Mouse (Mus musculus): ENCODE results near the gene Dcaf5. TPM values are rescaled to one million over a fixed set of nuclear protein-coding genes. Genes with fewer than 3 reads are reported as not detected.
A peak's percentile ranks its signal among the peaks of the same experiment; 100 is the strongest.

The Dcaf5 gene
- total RNA-seq, 2 experiments from 2014 or later = 70.9 to 74.1 TPM

DNA sequence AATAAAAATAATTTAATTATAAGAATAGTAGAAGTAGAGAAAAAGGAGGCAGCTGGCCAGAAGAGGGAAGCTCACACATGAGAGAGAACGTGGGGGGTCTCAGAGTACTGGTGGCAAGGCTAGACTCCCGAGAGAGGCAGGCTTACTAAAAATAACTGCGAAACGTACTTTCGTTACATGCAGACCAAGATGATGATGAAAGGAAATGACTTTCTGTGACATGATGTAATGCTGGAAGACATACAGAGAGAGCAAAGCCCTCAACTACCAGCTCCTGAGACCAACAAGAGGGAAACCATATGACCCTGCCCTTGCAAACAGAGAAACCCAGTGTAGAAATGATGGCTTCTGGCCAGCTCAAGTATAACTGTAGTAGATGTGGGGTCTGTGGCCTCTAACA, 76.1 kb downstream of the Dcaf5 start:
- no peak for DNase-seq (ENCODE audit: low spot score in 2 of 2)

- no peak for DNase-seq (ENCODE audit: low spot score in 2 of 2)
Observed at GRCm38 (mm10) chr12:80344777-80345231, 91.6 kb downstream of the Dcaf5 start.

DNA sequence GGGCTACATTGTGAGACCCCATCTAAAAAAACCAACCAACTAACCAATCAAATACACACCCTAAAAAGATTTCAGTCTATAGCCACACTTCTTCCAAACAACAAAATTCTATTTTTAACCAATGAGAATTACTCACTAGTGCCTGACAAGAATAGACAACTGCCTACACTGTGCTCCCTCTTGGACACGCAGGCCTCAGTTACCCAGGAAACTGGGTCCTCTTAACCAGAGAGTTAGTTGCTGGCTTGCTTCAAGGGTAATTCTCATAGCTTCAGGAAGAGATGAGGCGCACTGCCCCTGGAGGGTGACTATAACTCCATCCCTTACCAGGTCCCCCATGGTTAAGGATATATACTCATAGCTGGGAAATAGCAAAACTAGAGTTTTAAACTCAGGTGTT, 95.5 kb downstream of the Dcaf5 start:
- peak; percentile 21 to 30 for DNase-seq (ENCODE audit: low spot score in 2 of 2)

- DNase-seq (ENCODE audit: low spot score in 2 of 2) = no peak
Observed at GRCm38 (mm10) chr12:80334162-80334561, 102.2 kb downstream of the Dcaf5 start.

GRCm38 (mm10) chr12:80331634-80332033, 104.8 kb downstream of the Dcaf5 start:
- DNase-seq (ENCODE audit: low spot score in 2 of 2) = no peak

GRCm38 (mm10) chr12:80330819-80331218, 105.6 kb downstream of the Dcaf5 start:
- no peak for DNase-seq (ENCODE audit: low spot score in 2 of 2)

DNA sequence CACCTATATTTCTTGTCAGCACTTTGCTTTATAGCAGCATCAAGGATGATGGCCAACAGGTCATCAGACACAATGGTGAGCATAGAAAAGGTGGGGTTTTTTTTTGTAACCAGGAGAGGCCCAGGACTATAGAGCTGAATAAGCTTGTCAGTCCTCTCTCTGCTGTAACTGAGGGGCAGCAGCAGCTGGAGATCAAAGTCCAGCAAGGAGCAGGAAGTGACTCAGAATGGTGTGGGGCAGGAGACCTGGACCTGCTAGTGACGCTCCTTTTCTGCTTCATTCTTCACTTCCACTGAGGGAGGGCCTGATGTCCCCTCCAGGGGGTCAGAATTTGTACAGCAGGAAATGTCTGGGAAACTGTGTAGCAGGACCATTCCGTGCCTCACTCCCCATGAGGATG, 106.8 kb downstream of the Dcaf5 start:
- no peak for DNase-seq (ENCODE audit: low spot score in 2 of 2)

DNA sequence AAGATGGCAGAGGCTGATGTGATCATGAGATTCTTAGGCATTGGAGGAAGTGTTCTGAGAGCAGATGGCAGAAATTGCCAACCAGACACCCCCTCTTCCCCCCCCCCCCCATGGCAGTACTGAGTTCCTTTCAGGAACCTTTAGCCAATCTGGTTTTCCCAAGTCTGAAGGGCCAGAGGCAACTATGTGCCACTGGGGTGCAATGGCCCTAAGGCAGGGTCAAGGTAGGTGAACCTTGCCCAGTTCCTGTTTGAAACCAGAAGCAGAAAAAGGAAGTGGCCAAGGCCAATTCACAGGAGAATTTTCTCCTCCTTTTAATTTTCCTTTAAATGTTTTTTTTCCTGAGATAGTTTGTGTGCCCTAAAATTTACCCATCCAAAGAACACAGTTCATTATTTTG, 110.4 kb downstream of the Dcaf5 start:
- no peak for DNase-seq (ENCODE audit: low spot score in 2 of 2)

DNA sequence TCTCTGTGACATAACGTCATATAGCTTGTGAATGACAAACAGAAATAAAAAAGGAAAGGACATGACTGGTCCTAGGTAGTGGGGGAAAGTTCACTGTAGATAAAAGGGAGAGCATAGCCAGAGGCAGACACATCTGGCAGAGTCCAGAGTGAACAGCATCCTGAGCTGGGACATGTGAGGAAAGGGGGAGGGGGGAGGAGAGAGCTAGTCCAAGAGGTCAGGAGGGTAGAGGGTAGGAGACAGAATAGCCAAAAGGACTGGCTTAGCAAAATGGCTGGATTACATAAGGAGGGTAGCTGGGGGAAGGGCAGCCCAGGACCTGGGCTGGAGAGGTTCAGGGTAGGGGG, 111.6 kb downstream of the Dcaf5 start:
- no peak for DNase-seq (ENCODE audit: low spot score in 2 of 2)

DNA sequence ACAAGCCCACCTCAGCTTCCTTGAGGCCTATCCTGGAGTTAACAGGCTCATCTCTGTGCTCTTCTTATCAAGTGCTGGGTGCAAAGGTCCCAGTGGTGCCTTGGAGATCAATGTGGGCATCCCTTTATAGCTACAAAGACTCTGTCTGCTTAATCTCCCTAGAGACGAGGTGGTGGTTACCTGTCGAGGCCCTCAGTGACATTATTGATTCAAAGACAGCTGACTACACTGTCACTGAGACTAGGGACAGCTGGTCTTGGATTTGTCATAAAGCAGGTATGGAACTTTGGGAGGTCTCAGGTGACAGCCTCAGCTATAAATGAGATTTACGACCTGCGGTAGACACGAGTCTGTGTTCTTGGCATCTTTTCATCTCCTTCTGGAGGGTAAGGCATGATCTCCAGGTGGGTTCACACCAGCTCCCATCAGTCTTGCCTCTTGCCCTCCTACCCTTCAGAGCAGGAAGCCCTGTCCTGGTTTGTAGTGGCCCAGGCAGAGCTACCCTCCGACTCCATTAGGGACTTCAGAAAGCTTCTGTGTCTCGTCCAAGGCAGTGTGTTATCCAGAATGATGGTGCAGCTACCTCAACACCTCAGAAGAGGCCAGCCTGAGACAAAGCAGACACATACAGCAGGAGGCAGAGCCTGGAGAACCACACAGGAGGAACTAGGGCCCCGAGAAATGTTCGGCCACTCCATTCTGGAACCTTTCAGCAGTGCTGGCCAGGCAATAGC, 112.2 kb downstream of the Dcaf5 start:
- no peak for DNase-seq (ENCODE audit: low spot score in 2 of 2)

- no peak for DNase-seq (ENCODE audit: low spot score in 2 of 2)
Observed at GRCm38 (mm10) chr12:80323371-80324050, 112.9 kb downstream of the Dcaf5 start.

DNA sequence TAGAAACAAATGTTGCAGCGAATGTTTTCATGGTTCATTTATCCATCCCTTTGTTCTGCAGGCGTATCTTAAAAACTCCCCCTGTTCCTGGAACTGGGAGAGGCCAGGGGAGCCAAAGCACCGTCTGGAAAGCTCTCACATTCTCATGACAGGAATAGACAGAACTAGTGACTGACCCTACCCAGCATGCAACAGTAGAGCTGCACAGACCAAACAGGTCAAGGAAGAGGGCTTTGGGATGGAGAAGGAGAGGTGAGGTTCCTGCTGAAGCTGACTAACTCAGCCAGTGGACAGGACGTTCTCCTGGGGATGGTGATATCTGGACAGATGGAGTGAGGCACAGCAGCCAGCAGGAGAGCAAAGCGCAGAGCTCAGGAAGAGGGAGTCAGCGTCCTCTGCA, 113.9 kb downstream of the Dcaf5 start:
- no peak for DNase-seq (ENCODE audit: low spot score in 2 of 2)

- no peak for DNase-seq (ENCODE audit: low spot score in 2 of 2)
Observed at GRCm38 (mm10) chr12:80319062-80319461, 117.3 kb downstream of the Dcaf5 start.

- DNase-seq (ENCODE audit: low spot score in 2 of 2) = no peak
Observed at GRCm38 (mm10) chr12:80315321-80315720, 121.1 kb downstream of the Dcaf5 start.

DNA sequence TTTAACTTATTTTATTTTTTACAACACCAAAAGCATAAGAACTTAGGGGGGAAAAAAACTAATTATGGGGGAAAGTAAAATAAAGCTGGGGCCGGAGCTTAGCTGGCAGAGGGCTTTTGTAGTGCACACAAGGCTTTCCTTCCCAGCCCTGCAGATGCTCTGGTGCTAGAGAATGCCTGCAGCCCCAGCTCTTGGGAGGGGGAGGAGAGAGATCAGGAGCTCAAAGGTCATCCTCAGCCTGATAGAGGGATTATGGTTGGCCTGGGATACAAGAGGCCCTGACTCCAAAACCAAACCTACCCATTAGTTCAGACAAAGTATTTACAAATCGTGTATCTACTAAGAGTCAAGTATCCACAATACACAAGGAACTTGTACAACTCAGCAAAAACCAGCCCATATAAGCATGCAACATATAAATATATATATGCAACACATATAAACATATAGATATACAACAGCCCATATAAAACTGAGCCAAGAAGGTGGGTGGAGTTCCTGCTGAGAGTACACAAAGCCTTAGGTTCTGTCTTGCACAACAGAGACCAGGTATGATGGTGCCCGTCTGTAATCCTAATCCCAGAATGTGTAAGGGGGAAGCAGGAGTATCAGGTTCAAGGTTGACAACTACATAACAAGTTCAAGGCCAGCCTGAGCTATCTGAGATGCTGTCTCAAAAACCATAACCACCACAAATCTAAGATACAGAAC, 124.3 kb downstream of the Dcaf5 start:
- no peak for DNase-seq (ENCODE audit: low spot score in 2 of 2)

GRCm38 (mm10) chr12:80307556-80307955, 128.8 kb downstream of the Dcaf5 start:
- DNase-seq (ENCODE audit: low spot score in 2 of 2) = no peak

- no peak for DNase-seq (ENCODE audit: low spot score in 2 of 2)
Observed at GRCm38 (mm10) chr12:80304518-80304917, 131.9 kb downstream of the Dcaf5 start.

GRCm38 (mm10) chr12:80300833-80301456, 135.5 kb downstream of the Dcaf5 start:
- DNase-seq (ENCODE audit: low spot score in 2 of 2) = peak in 1 of 2 experiments; percentile 8

DNA sequence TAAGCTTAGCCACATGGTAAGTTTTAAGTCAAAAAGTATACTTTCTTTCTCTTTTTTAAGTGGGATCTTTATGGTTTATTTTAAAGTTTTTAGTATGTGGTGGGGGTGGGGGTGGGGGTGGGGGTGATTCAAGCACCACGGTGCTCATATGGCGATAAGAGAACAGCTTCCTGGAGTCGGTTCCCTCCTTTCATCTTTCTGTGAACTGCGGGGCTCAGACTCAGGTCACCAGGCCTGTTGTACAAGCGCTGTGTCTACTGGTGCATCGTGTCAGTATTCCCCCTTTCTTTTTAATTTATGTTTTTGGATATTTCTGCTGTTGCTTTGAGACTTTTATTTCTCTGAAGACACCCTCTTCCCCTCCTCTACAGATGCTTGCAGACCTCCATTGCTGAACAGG, 137.7 kb downstream of the Dcaf5 start:
- DNase-seq (ENCODE audit: low spot score in 2 of 2) = no peak

GRCm38 (mm10) chr12:80291895-80292435, 144.4 kb downstream of the Dcaf5 start:
- DNase-seq (ENCODE audit: low spot score in 2 of 2) = no peak

DNA sequence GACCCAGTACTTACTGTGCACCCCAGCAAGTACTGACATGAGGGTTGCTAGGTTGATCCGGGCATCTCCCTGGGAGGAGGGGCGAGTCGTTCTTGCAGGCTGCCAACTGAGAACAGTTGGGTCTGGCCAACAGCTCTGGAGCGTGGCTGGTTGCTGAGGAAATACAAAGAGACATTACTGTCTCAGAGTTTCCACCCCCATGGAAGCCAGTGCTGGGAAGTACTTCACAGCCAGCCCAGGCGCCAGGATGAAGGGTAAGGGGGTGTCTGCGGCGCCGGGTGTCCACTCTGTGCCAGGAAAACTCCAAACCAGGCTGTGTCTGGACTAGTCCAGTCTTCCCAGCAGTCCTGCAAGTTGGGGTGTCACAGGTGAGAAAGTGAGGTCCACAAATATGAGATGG, 145.4 kb downstream of the Dcaf5 start:
- DNase-seq (ENCODE audit: low spot score in 2 of 2) = peak; percentile 5 to 17
